Mouse (Mus musculus): ENCODE measurements at regions not wholly inside any gene's neighbourhood (a gene's known extent, or its start where the extent isn't known, plus 50 kb on each side); places are given as distances from the start of the nearest gene placed in this dataset.

GRCm38 (mm10) chr6:106876690-106877089 is 76.8 kb upstream of the Crbn start:
- DNase-seq (ENCODE audit: low spot score in 2 of 2): no peak

- DNase-seq (ENCODE audit: low spot score in 2 of 2): no peak
Measured at GRCm38 (mm10) chr6:106891879-106892638, 92.2 kb upstream of the Crbn start.

GRCm38 (mm10) chr6:106892639-106892934 is 92.7 kb upstream of the Crbn start:
- DNase-seq (ENCODE audit: low spot score in 2 of 2): no peak

GRCm38 (mm10) chr6:106903953-106904683 is 104.2 kb upstream of the Crbn start:
- no peak for DNase-seq (ENCODE audit: low spot score in 2 of 2)

GRCm38 (mm10) chr6:106915121-106915520 is 115.2 kb upstream of the Crbn start:
- no peak for DNase-seq (ENCODE audit: low spot score in 2 of 2)

GRCm38 (mm10) chr6:106916683-106917289 is 116.9 kb upstream of the Crbn start:
- no peak for DNase-seq (ENCODE audit: low spot score in 2 of 2)

GRCm38 (mm10) chr6:106920951-106921350 is 121.1 kb upstream of the Crbn start:
- no peak for DNase-seq (ENCODE audit: low spot score in 2 of 2)

GRCm38 (mm10) chr6:106925486-106925885 is 125.6 kb upstream of the Crbn start:
- DNase-seq (ENCODE audit: low spot score in 2 of 2): no peak

- DNase-seq (ENCODE audit: low spot score in 2 of 2): no peak
Measured at GRCm38 (mm10) chr6:106933584-106933983, 133.7 kb upstream of the Crbn start.

GRCm38 (mm10) chr6:106946227-106946927 is 146.5 kb upstream of the Crbn start:
- no peak for DNase-seq (ENCODE audit: low spot score in 2 of 2)

- DNase-seq (ENCODE audit: low spot score in 2 of 2): no peak
Measured at GRCm38 (mm10) chr6:106950909-106951308, 151.0 kb upstream of the Crbn start.

GRCm38 (mm10) chr6:106961320-106961719 is 161.4 kb upstream of the Crbn start:
- no peak for DNase-seq (ENCODE audit: low spot score in 2 of 2)

- no peak for DNase-seq (ENCODE audit: low spot score in 2 of 2)
Measured at GRCm38 (mm10) chr6:106964337-106964736, 164.5 kb upstream of the Crbn start.

GRCm38 (mm10) chr6:106975439-106975838 is 175.6 kb upstream of the Crbn start:
- DNase-seq (ENCODE audit: low spot score in 2 of 2): no peak

- no peak for DNase-seq (ENCODE audit: low spot score in 2 of 2)
Measured at GRCm38 (mm10) chr6:106978721-106979120, 178.8 kb upstream of the Crbn start.

- DNase-seq (ENCODE audit: low spot score in 2 of 2): no peak
Measured at GRCm38 (mm10) chr6:106979755-106980154, 179.9 kb upstream of the Crbn start.

- no peak for DNase-seq (ENCODE audit: low spot score in 2 of 2)
Measured at GRCm38 (mm10) chr6:106980188-106980587, 180.3 kb upstream of the Crbn start.

GRCm38 (mm10) chr6:106981232-106981631 is 181.4 kb upstream of the Crbn start:
- DNase-seq (ENCODE audit: low spot score in 2 of 2): no peak

GRCm38 (mm10) chr6:106985132-106985801 is 185.4 kb upstream of the Crbn start:
- DNase-seq (ENCODE audit: low spot score in 2 of 2): no peak

GRCm38 (mm10) chr6:106991586-106991985 is 191.7 kb upstream of the Crbn start:
- no peak for DNase-seq (ENCODE audit: low spot score in 2 of 2)

GRCm38 (mm10) chr6:107004406-107005120 is 204.7 kb upstream of the Crbn start:
- peak in 1 of 2 experiments; percentile 19 for DNase-seq (ENCODE audit: low spot score in 2 of 2)
